Mouse (Mus musculus): Measurements from ENCODE around the gene Nudt22.

The Nudt22 gene

DNA sequence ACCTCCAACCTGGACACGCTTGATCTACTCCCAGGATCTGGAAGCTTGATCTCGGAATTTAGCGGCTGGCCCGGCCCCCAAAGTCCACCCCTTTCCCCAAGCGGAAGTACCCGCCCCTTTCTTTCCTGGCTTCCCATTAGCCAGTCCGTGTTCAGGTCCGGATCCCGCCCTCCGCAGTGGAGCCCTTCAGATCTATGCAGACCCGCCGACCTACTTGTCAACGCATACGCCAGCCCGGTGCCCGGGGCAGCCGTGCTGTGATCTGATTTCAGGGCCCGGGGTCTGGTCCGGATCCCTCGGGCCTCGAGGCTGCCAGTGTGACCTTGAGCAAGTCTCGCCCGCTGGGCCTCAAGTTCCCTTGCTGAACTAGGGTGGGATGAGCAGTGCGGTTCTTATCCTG is at the start of gene Nudt22, which contains the start of gene Trpt1:
TSS of gene Nudt22 (minus strand) at position 112 of the 400 bp plus-strand sequence.
TSS of gene Trpt1 (plus strand) at position 126 of the 400 bp plus-strand sequence.
- POLR2A ChIA-PET = interaction anchor here (0.5 to 7.7 kb wide), 68 partner anchors 9 to 1722 kb away, joined by 3 to 99 read pairs (median 4); partner anchors contain the start of genes Fkbp2 (in 3 of the 4), Plcb3 (in 3 of the 4), Vegfb (in 3 of the 4) and Stip1 (in 2 of the 4)
- CTCF ChIA-PET = interaction anchor here (0.6 to 2.4 kb wide), 22 partner anchors 9 to 610 kb away, joined by 3 to 46 read pairs (median 4); partner anchors contain the start of genes Bad (in 1 of the 4), Fkbp2 (in 1 of the 4), Gpr137 (in 1 of the 4) and Plcb3 (in 1 of the 4)

- ChIA-PET CTCF (interaction anchor here (0.6 to 1.4 kb wide), 7 partner anchors 9 to 1626 kb away, joined by 3 to 6 read pairs (median 3); no protein-coding TSS in a partner anchor), POLR2A (interaction anchor here in 2 of 4 experiments (0.6 to 3.7 kb wide), 16 partner anchors 10 to 784 kb away, joined by 3 to 15 read pairs (median 3); partner anchors contain the start of genes Otub1 (in 2 of the 2), Cox8a (in 1 of the 2) and Fkbp2 (in 1 of the 2))
Measured at GRCm38 (mm10) chr19:7044706-7045105, 48.8 kb upstream of the Nudt22 start.

- ChIA-PET CTCF (interaction anchor here in 3 of 4 experiments (0.6 to 1.4 kb wide), 6 partner anchors 9 to 1626 kb away, joined by 3 to 10 read pairs (median 4); no protein-coding TSS in a partner anchor), POLR2A (interaction anchor here in 2 of 4 experiments (0.6 to 3.7 kb wide), 17 partner anchors 9 to 783 kb away, joined by 3 to 15 read pairs (median 3); partner anchors contain the start of genes Cox8a (in 1 of the 2), Fkbp2 (in 1 of the 2) and Otub1 (in 1 of the 2))
Measured at GRCm38 (mm10) chr19:7044279-7044678, 48.4 kb upstream of the Nudt22 start.

DNA sequence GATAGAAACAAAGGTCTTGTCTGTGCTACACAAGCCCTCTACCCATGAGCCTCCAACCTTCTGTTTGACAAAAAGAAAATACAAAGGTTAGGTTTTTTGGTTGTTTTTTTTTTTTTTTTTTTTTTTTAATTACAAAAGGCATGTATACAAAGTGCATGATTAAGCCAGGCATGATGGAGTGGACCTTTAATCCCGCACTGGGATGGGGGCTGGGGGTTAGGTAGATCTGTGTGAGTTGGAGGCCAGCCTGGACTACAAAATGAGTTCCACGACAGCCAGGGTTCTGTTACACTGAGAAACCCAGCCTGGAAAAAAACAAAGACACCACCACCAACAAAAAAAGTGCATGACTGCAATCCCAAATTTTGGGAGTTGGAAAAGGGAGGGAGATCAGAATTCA is 45.3 kb upstream of the Nudt22 start:
- POLR2A ChIA-PET = interaction anchor here (0.6 to 4.5 kb wide), 36 partner anchors 9 to 1682 kb away, joined by 3 to 97 read pairs (median 6); partner anchors contain the start of genes Macrod1 (in 3 of the 4), Nudt22 (in 2 of the 4), Otub1 (in 2 of the 4) and Trpt1 (in 2 of the 4)
- CTCF ChIA-PET = interaction anchor here in 2 of 4 experiments (0.7 to 2.0 kb wide), 5 partner anchors 10 to 224 kb away, joined by 3 to 14 read pairs (median 5); partner anchors contain the start of gene Plcb3 (in 1 of the 2)

GRCm38 (mm10) chr19:7040637-7041130 is 44.8 kb upstream of the Nudt22 start:
- POLR2A ChIA-PET = interaction anchor here (0.6 to 4.5 kb wide), 115 partner anchors 7 to 1683 kb away, joined by 3 to 97 read pairs (median 5); partner anchors contain the start of genes Bad (in 3 of the 4), Macrod1 (in 3 of the 4), Otub1 (in 3 of the 4) and Cox8a (in 2 of the 4)
- CTCF ChIA-PET = interaction anchor here in 2 of 4 experiments (0.7 to 3.0 kb wide), 17 partner anchors 10 to 1672 kb away, joined by 3 to 17 read pairs (median 4); partner anchors contain the start of gene Plcb3 (in 1 of the 2)

DNA sequence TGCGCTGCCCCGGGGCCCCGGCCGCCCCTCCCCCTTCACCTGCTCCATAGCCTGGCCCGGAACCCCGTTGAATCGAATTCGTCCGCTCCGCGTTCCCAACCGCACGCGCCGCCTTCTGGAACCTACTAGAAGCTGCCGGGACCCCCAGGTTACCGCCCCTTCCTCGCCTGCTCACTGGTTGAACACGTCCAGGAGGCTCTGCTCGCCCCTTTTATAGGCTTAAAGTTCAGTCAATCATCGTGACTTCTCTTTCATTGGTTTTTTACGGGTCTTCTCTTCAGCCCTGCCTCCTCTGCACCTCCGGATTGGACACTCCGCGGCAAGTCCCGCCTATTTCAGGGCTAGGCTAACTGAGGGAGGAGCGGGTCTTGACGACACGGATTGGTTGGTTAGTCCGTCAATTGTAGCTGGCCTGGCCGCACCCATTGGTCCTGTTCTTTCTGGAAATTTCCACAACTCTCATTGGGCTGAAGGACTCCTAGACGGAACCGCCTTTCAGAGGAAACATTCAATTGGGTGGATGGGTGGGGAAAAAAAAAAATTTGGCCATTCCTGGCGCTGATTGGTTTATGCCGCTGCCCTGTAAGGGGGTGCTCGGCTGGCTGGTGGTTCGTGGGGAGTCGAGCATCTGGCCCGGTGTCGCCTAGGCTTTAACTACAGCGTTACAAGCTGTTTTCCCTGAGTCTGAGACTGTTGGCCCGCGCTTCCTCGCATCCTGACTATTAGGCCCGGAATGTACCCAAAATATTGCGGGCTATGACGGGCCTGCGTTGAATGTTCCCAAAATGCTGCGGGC is 44.1 kb upstream of the Nudt22 start, which contains the start of gene Stip1:
TSS of gene Stip1 (minus strand) at position 127 of the 796 bp plus-strand sequence.
- ChIA-PET CTCF (interaction anchor here (0.7 to 3.0 kb wide), 22 partner anchors 9 to 1673 kb away, joined by 3 to 17 read pairs (median 4); partner anchors contain the start of gene Map4k2 (in 1 of the 4)), POLR2A (interaction anchor here (0.5 to 4.5 kb wide), 128 partner anchors 8 to 1683 kb away, joined by 3 to 97 read pairs (median 4); partner anchors contain the start of genes Macrod1 (in 4 of the 4), Bad (in 3 of the 4), Otub1 (in 3 of the 4) and Cox8a (in 2 of the 4))

DNA sequence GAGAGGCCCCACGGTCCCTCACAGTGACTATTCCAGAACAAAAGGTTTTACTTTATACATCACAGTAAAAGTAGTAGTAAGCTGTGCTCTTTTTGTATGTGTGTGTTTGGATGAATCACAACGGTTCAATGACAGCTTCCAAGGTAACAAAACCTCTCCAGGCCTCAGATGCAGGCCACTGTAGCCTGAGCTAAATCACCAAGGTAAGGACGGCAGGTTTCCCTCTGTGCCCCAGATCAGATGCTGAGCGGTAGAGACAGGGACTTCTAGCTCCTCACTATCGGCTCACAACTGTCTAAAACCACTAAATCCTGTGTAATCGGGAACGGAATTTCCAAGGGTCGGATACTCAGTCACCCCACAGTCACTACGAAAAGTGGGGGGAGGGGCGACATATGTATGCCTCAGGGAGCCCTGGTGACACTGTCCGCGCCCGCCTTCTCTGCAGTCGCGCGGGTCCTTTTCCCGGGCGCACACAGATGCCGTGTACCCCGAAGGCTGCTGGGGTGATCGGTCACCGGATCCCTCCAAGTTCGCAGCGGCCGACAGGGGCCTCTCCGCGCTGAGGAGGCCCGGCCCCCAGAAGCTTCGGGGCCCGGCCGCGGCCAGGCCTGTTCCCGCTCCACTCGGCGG is 43.3 kb upstream of the Nudt22 start:
- ChIA-PET CTCF (interaction anchor here (0.8 to 3.0 kb wide), 12 partner anchors 14 to 196 kb away, joined by 3 to 17 read pairs (median 6); no protein-coding TSS in a partner anchor), POLR2A (interaction anchor here (0.5 to 4.5 kb wide), 58 partner anchors 8 to 798 kb away, joined by 3 to 97 read pairs (median 5); partner anchors contain the start of genes Macrod1 (in 4 of the 4), Bad (in 2 of the 4), Dnajc4 (in 2 of the 4) and Otub1 (in 2 of the 4))

DNA sequence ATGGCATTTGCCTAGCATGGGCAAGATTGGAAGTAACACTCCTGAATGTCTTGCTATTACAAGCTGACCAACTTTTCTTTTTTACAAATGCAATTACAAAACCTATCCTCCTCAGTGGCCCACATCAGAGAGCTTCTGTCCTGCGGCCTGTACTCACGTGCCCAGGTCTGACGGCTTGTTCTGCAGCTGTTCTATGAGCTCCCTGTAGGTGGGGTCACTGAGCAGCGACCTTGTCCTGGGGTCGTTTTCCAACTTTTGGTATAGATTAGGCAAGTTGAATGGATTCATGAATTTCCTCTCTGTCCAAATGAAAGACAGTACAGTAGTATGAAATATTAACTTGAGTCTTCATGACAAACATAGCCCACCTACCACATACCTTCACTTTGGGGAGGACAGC is 38.1 kb upstream of the Nudt22 start:
- POLR2A ChIA-PET = interaction anchor here in 3 of 4 experiments (0.6 to 3.6 kb wide), 21 partner anchors 10 to 184 kb away, joined by 3 to 16 read pairs (median 3); partner anchors contain the start of genes Fkbp2 (in 2 of the 3), Cox8a (in 1 of the 3) and Macrod1 (in 1 of the 3)
- CTCF ChIA-PET = interaction anchor here (0.5 to 1.9 kb wide), 22 partner anchors 9 to 755 kb away, joined by 3 to 11 read pairs (median 3); partner anchors contain the start of genes Esrra (in 1 of the 4), Gpr137 (in 1 of the 4), Macrod1 (in 1 of the 4) and Nudt22 (in 1 of the 4)

- ChIA-PET POLR2A (interaction anchor here in 2 of 4 experiments (1.0 to 1.4 kb wide), 5 partner anchors 10 to 107 kb away, joined by 3 to 8 read pairs (median 4); partner anchors contain the start of genes Stip1 (in 2 of the 2) and Vegfb (in 1 of the 2)), CTCF (interaction anchor here in 1 of 4 experiments (1.2 kb wide), 1 partner anchor 9 kb away, joined by 3 read pairs; no protein-coding TSS in a partner anchor)
Measured at GRCm38 (mm10) chr19:7029531-7029930, 33.6 kb upstream of the Nudt22 start.

DNA sequence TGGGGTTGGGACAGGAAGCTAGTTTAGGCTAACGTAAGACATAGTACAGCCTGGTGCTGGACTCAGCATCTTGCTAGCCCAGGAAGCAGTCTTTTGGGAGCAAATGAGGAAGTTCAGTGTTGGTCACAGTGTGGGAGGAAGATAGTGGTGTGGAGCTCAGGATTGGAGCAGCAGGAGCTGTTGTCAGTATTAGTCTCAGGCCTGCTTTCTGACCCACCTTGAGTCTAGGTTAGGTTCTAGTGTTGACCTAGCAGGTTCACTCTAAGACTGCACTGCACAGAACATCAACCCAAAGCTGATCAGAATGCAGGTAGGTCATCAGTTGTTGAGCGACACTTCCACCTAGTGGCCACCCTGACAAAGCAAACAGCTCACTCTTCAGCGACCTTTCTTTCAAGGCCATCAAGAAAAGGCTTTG is 24.3 kb upstream of the Nudt22 start:
- ChIA-PET CTCF (interaction anchor here (0.5 to 1.8 kb wide), 40 partner anchors 10 to 598 kb away, joined by 3 to 27 read pairs (median 4); partner anchors contain the start of genes Stip1 (in 2 of the 4), Bad (in 1 of the 4), Catsperz (in 1 of the 4) and Fkbp2 (in 1 of the 4)), POLR2A (interaction anchor here (0.7 to 5.0 kb wide), 30 partner anchors 8 to 657 kb away, joined by 3 to 40 read pairs (median 3); partner anchors contain the start of genes Stip1 (in 3 of the 4), Nudt22 (in 2 of the 4), Trpt1 (in 2 of the 4) and Cox8a (in 1 of the 4))

DNA sequence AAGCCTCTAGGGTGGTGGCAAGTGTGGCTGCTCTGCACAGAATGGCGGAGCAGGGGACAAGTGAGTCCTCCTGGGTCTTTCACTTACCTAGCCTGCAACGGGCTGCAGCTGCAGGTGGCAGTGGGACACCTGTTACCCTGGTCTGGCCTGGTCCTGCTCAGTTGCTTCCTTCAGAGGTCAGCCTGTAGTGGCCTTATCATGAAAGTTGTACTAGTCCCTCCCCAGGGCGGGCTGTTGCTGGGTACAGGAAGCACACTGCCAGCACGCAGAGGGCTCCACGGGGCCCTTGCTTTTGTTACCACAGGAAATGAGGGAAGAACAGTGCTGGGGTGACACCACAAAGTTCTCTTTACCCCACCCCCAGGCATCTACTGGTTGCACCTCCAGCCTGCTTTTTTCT is 23.3 kb upstream of the Nudt22 start, which contains the start of gene Fermt3:
TSS of gene Fermt3 (minus strand) at position 279 of the 400 bp plus-strand sequence.
- POLR2A ChIA-PET = interaction anchor here in 1 of 4 experiments (1.2 to 1.4 kb wide), 3 partner anchors 15 to 199 kb away, joined by 3 read pairs; partner anchors contain the start of gene Cox8a
- CTCF ChIA-PET = no interaction called here

- POLR2A ChIA-PET = interaction anchor here in 2 of 4 experiments (0.7 to 2.2 kb wide), 10 partner anchors 15 to 199 kb away, joined by 3 to 7 read pairs (median 3); partner anchors contain the start of genes Bad (in 1 of the 2), Cox8a (in 1 of the 2), Fkbp2 (in 1 of the 2) and Nudt22 (in 1 of the 2)
Measured at GRCm38 (mm10) chr19:7018546-7018945, 22.6 kb upstream of the Nudt22 start.

DNA sequence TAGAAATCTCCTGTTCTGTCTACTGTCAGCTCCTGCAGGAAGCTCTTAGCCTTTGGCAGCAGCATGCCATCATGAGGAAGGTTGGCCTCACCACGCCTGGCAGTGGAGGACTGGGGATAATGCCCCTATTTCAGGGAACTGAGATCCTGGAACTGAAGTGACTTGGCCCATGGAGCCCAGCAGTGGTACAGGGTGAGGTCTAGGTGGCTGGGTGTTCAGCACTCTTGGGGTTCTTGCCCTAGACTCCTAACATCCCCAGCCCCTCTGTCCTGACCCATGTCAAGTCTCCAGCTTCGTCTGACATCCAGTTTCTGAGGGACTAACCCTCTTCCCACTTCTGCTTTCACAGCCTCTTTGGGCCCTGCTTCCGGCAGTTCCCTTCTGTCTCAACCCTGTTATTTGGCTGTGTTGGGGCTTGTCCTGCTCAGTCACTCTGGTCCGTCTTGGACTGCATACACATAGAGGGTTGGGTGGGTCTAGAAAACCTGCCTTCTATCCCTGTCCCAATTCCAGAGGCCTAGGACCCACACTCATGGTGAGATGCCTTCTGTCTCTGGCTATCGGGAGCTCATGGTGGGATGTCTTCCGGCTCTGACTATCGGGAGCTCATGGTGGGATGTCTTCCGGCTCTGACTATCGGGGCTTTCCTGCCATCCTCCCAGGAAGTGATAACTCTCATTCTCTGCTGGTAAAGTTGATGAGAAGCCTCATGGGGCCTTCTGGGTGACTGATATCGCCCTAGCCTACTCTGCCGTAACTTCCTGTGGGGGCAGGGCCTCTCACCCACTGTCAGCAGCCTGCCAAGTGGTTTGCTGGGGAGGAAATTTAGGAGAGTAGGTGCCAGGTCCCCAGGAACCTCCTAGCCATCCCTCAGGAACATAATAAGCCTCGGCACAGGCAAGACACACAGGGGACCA is 21.9 kb upstream of the Nudt22 start:
- ChIA-PET CTCF (interaction anchor here in 2 of 4 experiments (0.5 to 1.0 kb wide), 4 partner anchors 22 to 352 kb away, joined by 3 read pairs; partner anchors contain the start of genes Bad (in 1 of the 2) and Stip1 (in 1 of the 2)), POLR2A (interaction anchor here in 3 of 4 experiments (0.7 to 2.2 kb wide), 12 partner anchors 14 to 200 kb away, joined by 3 to 7 read pairs (median 3); partner anchors contain the start of genes Bad (in 1 of the 3), Cox8a (in 1 of the 3), Fkbp2 (in 1 of the 3) and Nudt22 (in 1 of the 3))

More at GRCm38 (mm10) chr19:7018546-7018945, 22.6 kb upstream of the Nudt22 start:
- CTCF ChIA-PET = interaction anchor here in 1 of 4 experiments (0.9 kb wide), 1 partner anchor 77 kb away, joined by 3 read pairs; the partner anchor contains the start of gene Bad

DNA sequence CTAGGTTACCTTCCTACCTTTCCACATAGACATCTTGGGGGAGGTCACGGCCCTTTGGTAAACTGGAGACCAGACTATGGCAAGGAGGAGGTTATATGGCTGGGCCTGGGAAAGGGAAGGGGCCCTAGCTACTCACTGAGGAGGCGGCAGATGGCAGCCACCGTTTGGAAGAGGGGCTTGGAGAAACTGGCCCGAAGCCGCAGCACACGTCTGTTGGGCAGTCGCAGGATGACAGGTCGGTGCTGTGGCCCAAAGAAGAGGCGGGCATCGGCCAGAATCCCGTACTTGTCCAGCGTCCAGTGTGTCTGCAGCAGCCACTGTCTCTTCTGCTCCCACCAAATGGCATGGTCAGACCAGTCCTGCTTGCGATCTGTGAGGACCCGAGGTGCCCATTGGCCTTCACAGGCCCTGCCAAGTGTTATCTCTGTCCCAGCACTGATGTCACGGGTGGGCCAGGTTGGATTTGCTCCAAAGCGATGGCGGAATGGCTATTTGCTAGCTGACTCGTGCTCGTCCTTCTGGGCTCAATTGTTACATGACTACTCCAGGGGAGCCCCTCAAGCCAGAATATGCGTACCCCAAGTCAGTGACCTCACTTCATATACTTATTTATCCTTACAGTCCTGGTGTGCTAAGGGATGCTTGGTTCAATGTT is 18.7 kb upstream of the Nudt22 start:
- CTCF ChIA-PET = interaction anchor here in 1 of 4 experiments (0.5 to 1.9 kb wide), 4 partner anchors 8 to 1082 kb away, joined by 3 to 6 read pairs (median 5); no protein-coding TSS in a partner anchor
- POLR2A ChIA-PET = interaction anchor here in 3 of 4 experiments (0.8 to 3.6 kb wide), 18 partner anchors 9 to 250 kb away, joined by 3 to 16 read pairs (median 4); partner anchors contain the start of genes Nudt22 (in 3 of the 3), Trpt1 (in 3 of the 3), Fkbp2 (in 2 of the 3) and Stip1 (in 2 of the 3)
